Mouse (Mus musculus) spleen, adult 2 months (tissue): ENCODE measurements around the gene Svep1.

Source experiments
- CTCF ChIP-seq: fragments of 200-500 bp; IDR thresholded peaks from 2 replicates; pipeline ENCODE4 v1.5.1; 2011; ENCODE audit warnings: mild to moderate bottlenecking, inconsistent platforms; ENCODE audit not compliant: insufficient read depth, insufficient read length, insufficient replicate concordance; ENCODE audit errors: extremely low read depth
- POLR2A ChIP-seq: fragments of 200-500 bp; IDR thresholded peaks from 2 replicates; pipeline ENCODE4 v1.6.1; 2011; ENCODE audit warnings: low read depth, low read length, inconsistent platforms

- TF ChIP-seq CTCF, result no peak
- TF ChIP-seq POLR2A, result no peak
These were observed 151.0 kb downstream of the Svep1 start for GRCm38 (mm10) chr4:58055653-58056052.
